Mouse (Mus musculus) embryonic fibroblast, embryonic 13.5 days (primary cell): ENCODE data around the gene Pik3c2b.
"Not testable (repeated sequence)": the region's sequence is repeated elsewhere in the genome, so short reads cannot be mapped to it uniquely, and the experiment has no call there.

Experiments
- CTCF ChIP-seq: IDR thresholded peaks from 2 replicates; pipeline ENCODE4 v1.5.1; 2011; ENCODE audit warnings: mild to moderate bottlenecking, control low read depth, low read length, moderate library complexity, borderline replicate concordance; ENCODE audit not compliant: insufficient read depth
- POLR2A ChIP-seq: IDR thresholded peaks from 2 replicates; pipeline ENCODE4 v1.6.1; 2011; ENCODE audit warnings: low read depth, mild to moderate bottlenecking, control low read depth, low read length, moderate library complexity

DNA sequence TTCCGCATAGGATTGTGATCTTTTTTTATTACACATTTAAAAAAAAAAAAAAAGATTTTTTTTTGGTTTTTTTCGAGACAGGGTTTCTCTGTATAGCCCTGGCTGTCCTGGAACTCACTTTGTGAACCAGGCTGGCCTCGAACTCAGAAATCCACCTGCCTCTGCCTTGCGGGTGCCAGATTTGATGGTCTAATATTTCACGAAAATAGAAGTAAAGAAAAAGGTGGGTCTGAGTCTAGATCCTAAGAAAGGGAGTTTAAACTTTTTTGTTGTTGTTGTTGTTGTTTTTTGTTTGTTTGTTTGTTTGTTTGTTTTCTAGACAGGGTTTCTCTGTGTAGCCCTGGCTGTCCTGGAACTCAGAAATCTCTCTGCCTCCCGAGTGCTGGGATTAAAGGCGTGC is 10.8 kb upstream of the Pik3c2b start:
- not testable (repeated sequence) for TF ChIP-seq CTCF, POLR2A
